Mouse (Mus musculus) stomach, embryonic 15.5 days (tissue): Measurements from ENCODE around the gene Pik3cd. TPM values are rescaled to one million over a fixed set of nuclear protein-coding genes. Genes with fewer than 3 reads are reported as not detected.
"Not testable (repeated sequence)": the region's sequence is repeated elsewhere in the genome, so short reads cannot be mapped to it uniquely, and the experiment has no call there.

Source experiments
- ATAC-seq: fragments of 200-750 bp; cut with Nextera tagmentation; 2 replicates; pipeline ENCODE4 v1.8.0; 2017; ENCODE audit warnings: low read depth, moderate number of reproducible peaks, moderate TSS enrichment; ENCODE audit not compliant: insufficient read depth, low FRiP score
- H3K27ac ChIP-seq: fragments of 300-500 bp; sonication (generic); 2 replicates; pipeline ENCODE4 v1.5.1; 2015; ENCODE audit warnings: mild to moderate bottlenecking, inconsistent platforms
- H3K27me3 ChIP-seq: fragments of 300-500 bp; sonication (generic); replicated peaks from 2 replicates; pipeline ENCODE4 v1.6.1; 2015; ENCODE audit warnings: inconsistent platforms
- H3K36me3 ChIP-seq: fragments of 300-500 bp; sonication (generic); 2 replicates; pipeline ENCODE4 v1.6.1; 2015; ENCODE audit warnings: inconsistent platforms
- H3K4me1 ChIP-seq: fragments of 300-500 bp; sonication (generic); 2 replicates; pipeline ENCODE4 v1.6.1; 2015; ENCODE audit warnings: inconsistent platforms
- H3K4me2 ChIP-seq: fragments of 300-500 bp; sonication (generic); 2 replicates; pipeline ENCODE4 v1.6.1; 2015; ENCODE audit warnings: mild to moderate bottlenecking, inconsistent platforms
- H3K4me3 ChIP-seq: fragments of 300-500 bp; sonication (generic); replicated peaks from 2 replicates; pipeline ENCODE4 v1.5.1; 2015; ENCODE audit warnings: inconsistent platforms
- H3K9ac ChIP-seq: fragments of 300-500 bp; sonication (generic); 2 replicates; pipeline ENCODE4 v1.6.1; 2015; ENCODE audit warnings: inconsistent platforms
- H3K9me3 ChIP-seq: fragments of 300-500 bp; sonication (generic); 2 replicates; pipeline ENCODE4 v1.6.1; 2016; ENCODE audit warnings: inconsistent platforms
- WGBS: fragments of 180-500 bp; shearing (Covaris S2); methylation state at CpG from one replicate; pipeline ENCODE4 v1.1.7; 2015; 5-methylcytosine and 5-hydroxymethylcytosine counted together
- polyA plus RNA-seq: library from polyadenylated mRNA; unstranded; fragments of >200 nt; fragmentation: Nextera tagmentation; extraction: Ambion mirVana; gene quantifications from 2 replicates; pipeline ENCODE4 v1.2.1, GENCODE M21; 2015

The Pik3cd gene
- polyA plus RNA-seq, 1 experiment from 2014 or later = 5.1 TPM

- Histone ChIP-seq H3K4me3 (no peak overlapping the region), H3K9ac (no peak overlapping the region), H3K4me1 (no peaks in the 10 kb centered on the region), H3K4me2 (no peak overlapping the region), H3K27ac (no peak overlapping the region), H3K27me3 (no peaks in the 10 kb centered on the region), H3K9me3 (no peaks in the 10 kb centered on the region), H3K36me3 (peaks cover 38% of the 10 kb centered on the region)
- no peak for ATAC-seq
- 76% methylated on average over 1 of the region's 1 CpGs for WGBS
Observed at GRCm38 (mm10) chr4:149634157-149634556, 68.2 kb downstream of the Pik3cd start.

- Histone ChIP-seq H3K4me3 (no peak overlapping the region), H3K9ac (no peak overlapping the region), H3K27ac (no peak overlapping the region), H3K27me3 (no peaks in the 10 kb centered on the region), H3K36me3 (peaks cover 34% of the 10 kb centered on the region), H3K4me2 (no peak overlapping the region), H3K9me3 (no peaks in the 10 kb centered on the region), H3K4me1 (no peaks in the 10 kb centered on the region)
- WGBS = 84% methylated on average over 9 of the region's 9 CpGs
- ATAC-seq = no peak
Observed at GRCm38 (mm10) chr4:149632670-149633307, 69.6 kb downstream of the Pik3cd start.

GRCm38 (mm10) chr4:149628810-149629209 lies 73.6 kb downstream of the Pik3cd start:
- Histone ChIP-seq H3K4me1 (no peaks in the 10 kb centered on the region), H3K27me3 (no peaks in the 10 kb centered on the region), H3K9ac (no peak overlapping the region), H3K27ac (no peak overlapping the region), H3K36me3 (peaks cover 20% of the 10 kb centered on the region), H3K9me3 (no peaks in the 10 kb centered on the region), H3K4me3 (no peak overlapping the region), H3K4me2 (no peak overlapping the region)
- 67% methylated on average over 9 of the region's 9 CpGs for WGBS
- no peak for ATAC-seq

GRCm38 (mm10) chr4:149628372-149628771 lies 74.0 kb downstream of the Pik3cd start:
- ATAC-seq = no peak
- H3K4me1 ChIP-seq = no peaks in the 10 kb centered on the region
- H3K36me3 ChIP-seq = peaks cover 20% of the 10 kb centered on the region
- 76% methylated on average over 10 of the region's 10 CpGs for WGBS
- H3K27ac ChIP-seq = no peak overlapping the region
- H3K4me3 ChIP-seq = no peak overlapping the region
- H3K4me2 ChIP-seq = no peak overlapping the region
- H3K9ac ChIP-seq = no peak overlapping the region
- H3K9me3 ChIP-seq = no peaks in the 10 kb centered on the region
- H3K27me3 ChIP-seq = no peaks in the 10 kb centered on the region

GRCm38 (mm10) chr4:149626809-149627208 lies 75.6 kb downstream of the Pik3cd start:
- no peak for ATAC-seq
- Histone ChIP-seq H3K9ac (no peak overlapping the region), H3K4me3 (no peak overlapping the region), H3K36me3 (peaks cover 10% of the 10 kb centered on the region), H3K27ac (no peak overlapping the region), H3K4me2 (no peak overlapping the region), H3K4me1 (no peaks in the 10 kb centered on the region), H3K9me3 (no peaks in the 10 kb centered on the region), H3K27me3 (no peaks in the 10 kb centered on the region)
- 83% methylated on average over 17 of the region's 17 CpGs for WGBS

GRCm38 (mm10) chr4:149623711-149624110 lies 78.7 kb downstream of the Pik3cd start:
- 84% methylated on average over 5 of the region's 5 CpGs for WGBS
- H3K36me3 ChIP-seq = 0 out of 2 replicates have a peak, but pooled peaks cover 3% of the 10 kb centered on the region
- ATAC-seq = no peak

GRCm38 (mm10) chr4:149621286-149621685 lies 81.1 kb downstream of the Pik3cd start:
- H3K27ac ChIP-seq = no peak overlapping the region
- 73% methylated on average over 4 of the region's 4 CpGs for whole genome bisulfite sequencing
- H3K9ac ChIP-seq = no peak overlapping the region
- no peaks in the 10 kb centered on the region for H3K27me3 ChIP-seq
- ATAC-seq = no peak
- H3K4me1 ChIP-seq = no peaks in the 10 kb centered on the region; the same call in 1 of the 2 replicates
- no peak overlapping the region for H3K4me2 ChIP-seq
- H3K9me3 ChIP-seq = no peaks in the 10 kb centered on the region
- peaks cover 6% of the 10 kb centered on the region; the same call in 1 of the 2 replicates for H3K36me3 ChIP-seq
- no peak overlapping the region for H3K4me3 ChIP-seq

More at GRCm38 (mm10) chr4:149623711-149624110, 78.7 kb downstream of the Pik3cd start:
- Histone ChIP-seq H3K27me3 (no peaks in the 10 kb centered on the region), H3K9ac (no peak overlapping the region), H3K4me2 (no peak overlapping the region), H3K9me3 (no peaks in the 10 kb centered on the region), H3K4me3 (no peak overlapping the region), H3K27ac (no peak overlapping the region), H3K4me1 (no peaks in the 10 kb centered on the region; the same call in 1 of the 2 replicates)

- H3K4me3 ChIP-seq = no peak overlapping the region
- no peak overlapping the region for H3K9ac ChIP-seq
- H3K27me3 ChIP-seq = no peaks in the 10 kb centered on the region
- H3K27ac ChIP-seq = no peak overlapping the region
- no peaks in the 10 kb centered on the region for H3K9me3 ChIP-seq
- peaks cover 6% of the 10 kb centered on the region; the same call in 1 of the 2 replicates for H3K36me3 ChIP-seq
- no peak for ATAC-seq
- H3K4me1 ChIP-seq = no peaks in the 10 kb centered on the region; the same call in 1 of the 2 replicates
- no peak overlapping the region for H3K4me2 ChIP-seq
- WGBS = 61% methylated on average over 8 of the region's 8 CpGs
Observed at GRCm38 (mm10) chr4:149619988-149620387, 82.4 kb downstream of the Pik3cd start.

GRCm38 (mm10) chr4:149616999-149617398 lies 85.4 kb downstream of the Pik3cd start:
- not testable (repeated sequence) for H3K4me3 ChIP-seq, H3K4me2 ChIP-seq, H3K27me3 ChIP-seq, H3K9me3 ChIP-seq, H3K27ac ChIP-seq, H3K4me1 ChIP-seq, H3K9ac ChIP-seq, ATAC-seq, H3K36me3 ChIP-seq
- WGBS = 91% methylated on average over 3 of the region's 3 CpGs

- no peak for ATAC-seq
- H3K36me3 ChIP-seq = peaks cover 3% of the 10 kb centered on the region; the same call in 1 of the 2 replicates
- no peaks in the 10 kb centered on the region for H3K27me3 ChIP-seq
- H3K9ac ChIP-seq = no peak overlapping the region
- H3K4me3 ChIP-seq = no peak overlapping the region
- H3K4me1 ChIP-seq = no peaks in the 10 kb centered on the region
- 98% methylated on average over 3 of the region's 3 CpGs for WGBS
- H3K4me2 ChIP-seq = no peak overlapping the region
- no peak overlapping the region for H3K27ac ChIP-seq
- H3K9me3 ChIP-seq = no peaks in the 10 kb centered on the region
Observed at GRCm38 (mm10) chr4:149614869-149615268, 87.5 kb downstream of the Pik3cd start.

GRCm38 (mm10) chr4:149613497-149613896 lies 88.9 kb downstream of the Pik3cd start:
- H3K27me3 ChIP-seq, H3K9me3 ChIP-seq, ATAC-seq, H3K4me3 ChIP-seq, H3K4me1 ChIP-seq, H3K9ac ChIP-seq, H3K27ac ChIP-seq, H3K4me2 ChIP-seq, H3K36me3 ChIP-seq: not testable (repeated sequence)
- 73% methylated on average over 6 of the region's 6 CpGs for WGBS

- H3K9me3 ChIP-seq = no peaks in the 10 kb centered on the region
- H3K4me2 ChIP-seq = no peak overlapping the region
- 49% methylated on average over 10 of the region's 10 CpGs for WGBS
- H3K27ac ChIP-seq = no peak overlapping the region
- H3K4me3 ChIP-seq = no peak overlapping the region
- no peak for ATAC-seq
- H3K4me1 ChIP-seq = peaks cover 11% of the 10 kb centered on the region; the same call in 1 of the 2 replicates
- H3K36me3 ChIP-seq = peaks cover 3% of the 10 kb centered on the region; the same call in 1 of the 2 replicates
- H3K9ac ChIP-seq = no peak overlapping the region
- H3K27me3 ChIP-seq = no peaks in the 10 kb centered on the region
Observed at GRCm38 (mm10) chr4:149611376-149612044, 90.9 kb downstream of the Pik3cd start.
